Mouse (Mus musculus) 416B (cell line): ENCODE data around the gene Arid3a.

Experiments
- DNase-seq: peaks from one replicate; pipeline ENCODE4 v3.0.0; 2011; ENCODE audit warnings: low read depth

Arid3a gene

GRCm38 (mm10) chr10:79927324-79928029, 634 bp downstream of the Arid3a start:
- peak; percentile 65 for DNase-seq

DNA sequence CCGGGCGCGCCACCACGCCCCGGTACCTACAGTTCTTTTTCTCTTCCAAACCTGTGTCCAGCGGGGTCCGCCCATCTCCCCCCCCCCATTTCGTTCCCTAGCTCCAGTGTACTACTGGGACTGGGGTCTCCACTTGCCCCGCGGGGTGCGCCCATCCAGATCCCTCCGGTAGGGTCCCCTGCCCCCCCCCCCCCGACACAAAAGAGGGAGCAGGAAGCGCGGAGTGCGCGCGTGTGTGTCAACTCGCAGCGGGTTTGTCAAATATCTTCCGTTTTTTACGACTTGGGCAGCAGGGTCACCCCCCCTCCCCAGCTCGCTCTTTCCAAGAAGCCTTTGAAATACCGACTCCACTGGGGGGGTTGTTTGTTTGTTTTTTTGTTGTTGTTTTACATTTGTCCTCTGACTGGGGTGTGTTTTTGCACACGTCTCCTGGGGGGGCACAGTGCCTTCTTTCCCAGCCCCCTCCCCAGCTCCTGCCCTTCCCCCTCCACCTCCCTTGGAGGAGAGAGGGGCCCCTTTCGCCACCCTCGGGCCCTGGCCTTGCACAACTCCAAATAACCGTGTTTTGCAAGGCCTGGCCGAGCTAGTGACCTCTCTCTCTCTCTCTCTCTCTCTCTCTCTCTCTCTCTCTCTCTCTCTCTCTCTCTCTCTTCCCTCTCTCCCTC, 1.3 kb downstream of the Arid3a start:
- DNase-seq, result peak; percentile 88

DNA sequence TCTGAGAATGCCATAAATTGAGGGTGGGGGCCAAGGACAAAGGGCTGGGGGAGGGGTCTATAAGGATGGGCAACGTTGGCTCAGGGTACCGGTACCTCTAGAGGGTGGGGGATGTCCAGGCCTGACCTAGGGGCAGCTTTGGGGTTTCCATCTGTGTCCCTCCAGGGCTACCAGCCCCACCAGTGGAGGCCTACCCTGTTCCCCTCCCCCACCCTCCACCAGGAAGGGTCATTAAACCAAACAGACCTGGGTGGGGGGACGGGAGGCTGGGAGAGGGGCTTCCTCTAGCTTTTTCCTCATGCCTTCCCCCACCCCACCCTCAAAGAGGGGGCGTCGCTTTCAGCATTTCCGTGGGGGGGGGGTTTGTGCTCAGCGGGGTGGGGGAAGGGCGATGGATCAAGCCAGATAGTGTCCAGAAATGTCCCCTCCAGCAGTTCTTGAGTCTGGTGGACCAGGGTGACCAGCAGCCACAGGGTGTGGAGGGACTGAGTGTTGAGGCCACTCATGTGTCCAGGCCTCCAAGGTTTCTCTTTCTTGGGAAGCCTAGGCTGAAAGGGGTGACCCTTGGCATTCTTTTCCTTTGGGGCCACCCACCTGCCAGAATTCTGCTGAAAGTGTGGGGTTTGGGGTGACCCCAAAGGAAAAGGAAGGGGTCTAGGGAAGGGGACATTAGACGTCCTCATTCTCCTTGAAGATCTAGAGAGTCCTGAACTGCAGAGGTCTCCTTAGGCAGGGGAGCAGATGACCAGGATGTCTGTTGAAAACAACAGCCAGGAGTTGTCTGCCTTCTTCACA, 2.3 kb downstream of the Arid3a start:
- no peak for DNase-seq

- no peak for DNase-seq
Measured at GRCm38 (mm10) chr10:79929967-79930825, 3.4 kb downstream of the Arid3a start.

GRCm38 (mm10) chr10:79930826-79931186, 4.0 kb downstream of the Arid3a start:
- no peak for DNase-seq

GRCm38 (mm10) chr10:79931797-79932196, 5.0 kb downstream of the Arid3a start:
- no peak for DNase-seq

GRCm38 (mm10) chr10:79932736-79933135, 5.9 kb downstream of the Arid3a start:
- no peak for DNase-seq

- no peak for DNase-seq
Measured at GRCm38 (mm10) chr10:79933145-79933679, 6.4 kb downstream of the Arid3a start.

DNA sequence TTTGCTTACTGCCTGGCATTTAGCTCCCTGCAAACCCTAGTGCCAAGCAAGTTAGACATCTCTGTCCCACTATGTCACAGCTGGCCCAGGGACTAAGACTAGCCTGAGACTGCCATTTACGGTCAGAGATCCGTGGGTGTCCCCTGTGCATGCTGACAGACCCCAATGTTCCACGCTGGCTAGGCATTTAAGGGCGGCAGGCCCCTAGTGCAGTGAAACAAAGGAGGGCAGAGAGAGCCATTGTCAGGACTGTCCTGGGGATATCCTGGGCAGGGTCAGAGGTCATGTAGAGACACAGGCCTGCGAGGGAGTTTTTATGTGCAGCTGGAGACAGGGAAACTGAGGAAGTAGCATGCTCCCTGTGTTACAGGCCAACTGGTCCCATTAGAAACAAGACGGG, 7.0 kb downstream of the Arid3a start:
- no peak for DNase-seq

GRCm38 (mm10) chr10:79934272-79934721, 7.5 kb downstream of the Arid3a start:
- peak; percentile 86 for DNase-seq

GRCm38 (mm10) chr10:79934794-79935569, 8.1 kb downstream of the Arid3a start:
- DNase-seq, result no peak

DNA sequence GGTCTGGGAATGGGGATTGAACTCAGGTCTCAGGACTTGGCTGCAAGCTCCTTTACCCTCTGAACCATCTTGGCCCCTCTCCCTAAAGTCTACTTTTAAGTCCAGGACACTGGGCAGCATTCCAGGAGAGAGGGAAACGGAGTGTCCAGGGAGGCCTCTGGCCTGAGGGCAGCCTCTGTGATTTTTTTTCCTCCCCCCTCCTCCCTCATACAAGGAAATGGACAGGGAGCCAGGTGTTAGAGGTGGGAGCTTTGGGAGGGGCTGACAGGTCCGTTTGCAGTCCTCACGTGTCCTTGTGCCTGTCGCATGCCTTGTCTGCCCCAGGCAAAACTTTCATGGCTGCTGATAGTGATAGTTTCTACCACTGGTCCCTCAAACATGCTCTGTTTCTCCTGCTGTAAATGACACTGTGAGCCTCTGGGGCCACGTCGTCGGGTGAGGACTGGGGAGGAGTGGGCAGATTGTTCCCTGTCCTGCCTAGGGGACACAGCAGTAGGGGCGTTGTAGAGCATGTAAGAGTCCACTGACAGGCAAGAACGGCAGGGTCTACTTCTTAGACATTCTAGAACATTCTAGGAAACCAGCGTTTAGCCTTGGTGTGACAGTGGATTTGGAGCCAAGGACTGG, 9.6 kb downstream of the Arid3a start:
- no peak for DNase-seq

- DNase-seq, result peak; percentile 96
Measured at GRCm38 (mm10) chr10:79936911-79937441, 10.1 kb downstream of the Arid3a start.

GRCm38 (mm10) chr10:79937775-79938526, 11.1 kb downstream of the Arid3a start:
- peak; percentile 51 for DNase-seq

DNA sequence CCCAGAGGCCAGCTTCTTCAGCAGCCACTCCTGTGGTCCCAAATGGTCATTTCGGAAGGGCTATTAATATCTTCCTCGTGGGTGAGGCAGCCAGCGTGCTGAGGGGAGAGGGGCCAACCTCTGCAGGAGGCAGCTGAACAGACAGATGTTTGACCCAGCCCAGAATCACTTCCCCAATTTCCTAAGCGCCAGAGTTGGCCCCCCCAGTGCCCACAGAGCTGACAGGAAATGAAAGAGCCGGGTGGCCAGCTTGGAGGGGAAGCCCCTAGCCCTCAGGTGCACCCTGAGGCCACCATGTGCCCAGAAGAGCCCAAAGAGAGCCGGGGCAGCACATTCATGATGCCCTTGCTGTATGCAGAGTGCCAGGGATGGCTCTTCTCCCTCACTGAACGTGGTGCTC, 13.9 kb downstream of the Arid3a start:
- DNase-seq, result peak; percentile 88

GRCm38 (mm10) chr10:79942988-79943387, 16.1 kb downstream of the Arid3a start:
- DNase-seq, result no peak

- DNase-seq, result no peak
Measured at GRCm38 (mm10) chr10:79943471-79943901, 16.6 kb downstream of the Arid3a start.

GRCm38 (mm10) chr10:79945507-79946234, 18.8 kb downstream of the Arid3a start:
- no peak for DNase-seq
